Mouse (Mus musculus) liver, embryonic 14.5 days (tissue): ENCODE measurements around the gene Hist1h2ak. TPM values are rescaled to one million over a fixed set of nuclear protein-coding genes. Genes with fewer than 3 reads are reported as not detected.

ENCODE experiments used
- ATAC-seq: fragments of 200-750 bp; cut with Nextera tagmentation; 2 replicates; pipeline ENCODE4 v1.8.0; 2017; ENCODE audit warnings: moderate number of reproducible peaks, mild to moderate bottlenecking, moderate library complexity; ENCODE audit not compliant: insufficient read depth
- DNase-seq, 3 experiments: peaks; one replicate each; pipeline ENCODE4 v3.0.0-alpha.2; 2012 to 2013; ENCODE audit warnings: low read depth in 3 of 3, low spot score in 3 of 3
- H3K27ac ChIP-seq: fragments of 300-500 bp; sonication (generic); 2 replicates; pipeline ENCODE4 v1.5.1; 2014; ENCODE audit warnings: moderate library complexity, mild to moderate bottlenecking, control low read depth, inconsistent platforms
- H3K27me3 ChIP-seq: fragments of 300-500 bp; sonication (generic); 2 replicates; pipeline ENCODE4 v1.6.1; 2014; ENCODE audit warnings: mild to moderate bottlenecking, low read length, moderate library complexity; ENCODE audit not compliant: control insufficient read depth, insufficient read depth
- H3K36me3 ChIP-seq: fragments of 300-500 bp; sonication (generic); replicated peaks from 2 replicates; pipeline ENCODE4 v1.6.1; 2014; ENCODE audit warnings: low read depth; ENCODE audit not compliant: control insufficient read depth, insufficient read depth
- H3K4me1 ChIP-seq, 2 experiments: fragments of 200-500 bp in 1 of 2; fragments of 300-500 bp in 1 of 2; sonication (generic) in 1 of 2; replicated peaks; 2 replicates each; pipeline ENCODE4 v1.6.1; 2012 to 2014; ENCODE audit warnings: antibody characterized with exemption in 1 of 2, inconsistent platforms in 1 of 2, low read length in 1 of 2; ENCODE audit not compliant: control insufficient read depth in 2 of 2, insufficient read depth in 2 of 2
- H3K4me2 ChIP-seq: fragments of 300-500 bp; sonication (generic); 2 replicates; pipeline ENCODE4 v1.6.1; 2014; ENCODE audit warnings: low read depth, mild to moderate bottlenecking, control low read depth, moderate library complexity
- H3K4me3 ChIP-seq, 2 experiments: fragments of 200-500 bp in 1 of 2; fragments of 300-500 bp in 1 of 2; sonication (generic) in 1 of 2; 2 replicates each; pipeline ENCODE4 v1.5.1; 2012 to 2014; ENCODE audit warnings: low read depth in 2 of 2, low read length in 2 of 2, mild to moderate bottlenecking in 2 of 2, control low read depth in 1 of 2, inconsistent platforms in 1 of 2, moderate library complexity in 1 of 2; ENCODE audit not compliant: insufficient read depth in 1 of 2
- H3K9ac ChIP-seq: fragments of 300-500 bp; sonication (generic); replicated peaks from 2 replicates; pipeline ENCODE4 v1.6.1; 2014; ENCODE audit warnings: mild to moderate bottlenecking, control low read depth, moderate library complexity
- H3K9me3 ChIP-seq: fragments of 300-500 bp; sonication (generic); 2 replicates; pipeline ENCODE4 v1.6.1; 2016; ENCODE audit warnings: low read length, mixed read lengths; ENCODE audit not compliant: control insufficient read depth
- CTCF ChIP-seq: IDR thresholded peaks from 2 replicates; pipeline ENCODE4 v1.5.1; 2016; ENCODE audit warnings: antibody characterized with exemption, low read depth, control low read depth
- EP300 ChIP-seq: IDR thresholded peaks from 2 replicates; pipeline ENCODE4 v1.6.1; 2016; ENCODE audit warnings: antibody characterized with exemption, low read depth
- WGBS: fragments of 180-500 bp; shearing (Covaris S2); extraction: QIAGEN DNeasy Blood & Tissue Kit; methylation state at CpG from one replicate; pipeline ENCODE4 v1.1.7; 2014; ENCODE audit not compliant: insufficient replicate concordance; 5-methylcytosine and 5-hydroxymethylcytosine counted together
- polyA plus RNA-seq, 2 experiments: library from polyadenylated mRNA; depleted of rRNA in 1 of 2; stranded (reverse) in 1 of 2; unstranded in 1 of 2; fragments of >200 nt; fragmentation: Nextera tagmentation in 1 of 2; extraction: Ambion mirVana in 1 of 2; gene quantifications; 2 replicates each; pipeline versions ENCODE4 v1.2.1 to v1.2.3; 2012 to 2014

Gene Hist1h2ak
- polyA plus RNA-seq, 2 experiments: 11.6 to 61.7 TPM

DNA sequence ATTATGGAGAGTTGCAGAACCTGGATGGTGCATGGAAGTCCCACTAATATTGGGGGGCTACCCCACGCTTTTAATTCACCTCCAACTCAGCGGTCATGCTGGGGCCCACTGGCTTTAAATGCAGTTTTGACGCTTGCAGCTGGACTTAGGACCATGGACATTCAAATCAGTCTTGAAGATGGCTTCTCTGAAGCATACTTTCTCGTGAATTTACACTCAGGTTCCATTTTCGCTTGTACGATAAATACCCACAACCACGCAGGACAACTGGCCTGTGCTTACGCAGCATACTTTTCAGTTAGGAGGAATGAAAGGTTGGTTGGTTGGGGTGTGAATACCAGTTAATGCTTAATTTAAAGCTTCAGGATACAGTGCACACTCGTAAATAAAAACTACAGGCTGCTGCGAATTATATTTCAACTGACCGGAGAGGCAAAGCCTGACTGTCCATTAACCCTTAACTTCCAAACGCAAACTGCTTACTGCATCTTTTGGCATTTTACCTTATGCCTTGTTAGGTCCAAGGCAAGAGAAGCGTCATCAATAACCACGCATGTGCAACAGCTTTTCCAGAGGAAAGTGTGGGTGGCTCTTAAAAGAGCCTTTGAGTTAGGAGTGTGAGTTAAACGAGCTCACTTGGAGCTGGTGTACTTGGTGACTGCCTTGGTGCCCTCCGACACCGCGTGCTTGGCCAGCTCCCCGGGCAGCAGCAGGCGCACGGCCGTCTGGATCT lies 38.3 kb downstream of the Hist1h2ak start:
- Histone ChIP-seq H3K4me2 (peak overlapping the region; percentile 99), H3K9me3 (no peaks in the 10 kb centered on the region), H3K9ac (peak overlapping the region; percentile 98), H3K27ac (peak overlapping the region; percentile 100), H3K27me3 (no peaks in the 10 kb centered on the region), H3K4me1 (peaks cover 20 to 35% of the 10 kb centered on the region in 2 experiments), H3K4me3 (peak overlapping the region; percentile 65 to 73), H3K36me3 (no peaks in the 10 kb centered on the region)
- ATAC-seq: peak; percentile 2; the same call in 1 of the 2 replicates
- DNase-seq: peak in 2 of 3 experiments; percentile 56 to 65
- TF ChIP-seq CTCF (no peak), EP300 (no peak)
- under 1% methylated on average over 22 of the region's 22 CpGs for WGBS

- Histone ChIP-seq H3K27me3 (no peaks in the 10 kb centered on the region), H3K36me3 (no peaks in the 10 kb centered on the region), H3K9me3 (no peaks in the 10 kb centered on the region), H3K27ac (peak overlapping the region; percentile 100), H3K4me1 (peaks cover 15 to 31% of the 10 kb centered on the region in 2 experiments), H3K4me3 (peak overlapping the region; percentile 65 to 73), H3K4me2 (peak overlapping the region; percentile 99), H3K9ac (peak overlapping the region; percentile 98)
- WGBS: under 1% methylated on average over 7 of the region's 7 CpGs
- DNase-seq: peak; percentile 70 to 79 (median 71)
- TF ChIP-seq EP300 (no peak; the same call in 1 of the 2 replicates), CTCF (peak; percentile 88)
- no peak for ATAC-seq
Measured at GRCm38 (mm10) chr13:21714725-21715124, 38.9 kb downstream of the Hist1h2ak start.

DNA sequence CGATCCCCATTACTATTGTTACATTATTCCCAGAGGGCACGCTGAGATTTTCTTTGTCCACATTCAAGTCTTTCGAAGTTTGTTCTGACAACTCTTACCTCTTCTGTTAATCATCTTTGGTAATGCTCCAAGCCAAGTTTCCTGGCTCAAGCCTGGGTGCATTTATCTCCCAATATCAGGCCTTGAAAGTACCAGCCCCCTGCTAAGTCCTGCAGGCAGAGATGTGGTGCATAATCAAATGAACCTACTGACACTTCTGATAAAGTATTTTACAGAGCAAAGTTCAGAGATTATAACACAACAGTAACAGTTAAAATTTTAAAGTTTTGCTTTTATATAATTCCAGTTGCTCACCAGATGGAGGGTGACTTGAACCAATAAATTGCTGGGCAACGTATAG lies 41.9 kb downstream of the Hist1h2ak start:
- no peaks in the 10 kb centered on the region for H3K36me3 ChIP-seq
- no peaks in the 10 kb centered on the region for H3K27me3 ChIP-seq
- 22% methylated on average over 4 of the region's 4 CpGs for WGBS
- H3K4me2 ChIP-seq: peak overlapping the region; percentile 73
- H3K4me1 ChIP-seq: peaks cover 12 to 21% of the 10 kb centered on the region in 2 experiments
- H3K9ac ChIP-seq: peak overlapping the region; percentile 29
- peak overlapping the region in 1 of 2 experiments; percentile 47; a peak in 2 of 4 replicates for H3K4me3 ChIP-seq
- no peak for ATAC-seq
- TF ChIP-seq CTCF: no peak
- peak; percentile 58 for TF ChIP-seq EP300
- no peaks in the 10 kb centered on the region for H3K9me3 ChIP-seq
- DNase-seq: no peak
- no peak overlapping the region for H3K27ac ChIP-seq

DNA sequence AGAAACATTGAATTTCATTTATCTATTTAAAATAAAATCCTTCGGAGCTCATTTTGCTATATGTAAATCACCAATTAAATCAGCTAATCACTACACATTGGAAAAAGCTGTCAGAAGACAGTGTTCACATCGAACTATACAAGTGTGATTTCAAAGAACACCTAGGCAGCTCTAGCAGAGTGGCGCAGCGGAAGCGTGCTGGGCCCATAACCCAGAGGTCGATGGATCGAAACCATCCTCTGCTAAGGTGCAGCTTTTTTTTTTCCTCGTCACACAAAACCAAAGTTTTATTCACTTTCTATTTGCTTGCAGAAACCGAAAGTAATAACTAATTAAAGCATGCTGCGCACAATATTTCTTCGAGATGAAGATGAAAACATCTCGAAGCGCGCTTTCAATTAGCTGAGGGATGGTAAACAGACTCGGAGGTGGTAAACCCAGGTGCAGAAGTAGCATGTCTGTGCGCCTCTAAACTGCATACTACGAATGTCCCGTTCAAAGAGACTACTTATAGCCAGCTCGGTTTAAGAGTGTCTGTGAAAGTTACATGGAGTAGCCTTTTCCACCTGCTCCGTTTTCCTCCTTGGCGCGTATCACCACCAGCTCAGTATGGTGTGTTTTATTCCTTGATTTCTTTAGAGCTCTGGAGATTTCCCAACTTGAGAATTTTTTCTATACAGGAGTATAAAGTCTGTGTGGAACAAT lies 42.7 kb downstream of the Hist1h2ak start:
- ATAC-seq: peak; percentile 67
- 2% methylated on average over 22 of the region's 22 CpGs for WGBS
- H3K27ac ChIP-seq: no peak overlapping the region
- H3K9me3 ChIP-seq: no peaks in the 10 kb centered on the region
- peak overlapping the region; percentile 73 for H3K4me2 ChIP-seq
- TF ChIP-seq EP300 (no peak), CTCF (no peak)
- peaks cover 12 to 21% of the 10 kb centered on the region in 2 experiments for H3K4me1 ChIP-seq
- H3K9ac ChIP-seq: peak overlapping the region; percentile 29
- no peaks in the 10 kb centered on the region for H3K27me3 ChIP-seq
- peak in 2 of 3 experiments; percentile 49 to 70 for DNase-seq
- H3K4me3 ChIP-seq: peak overlapping the region; percentile 77 to 83
- H3K36me3 ChIP-seq: no peaks in the 10 kb centered on the region
